Mouse (Mus musculus): ENCODE measurements around the gene Tdrkh. TPM values are rescaled to one million over a fixed set of nuclear protein-coding genes. Genes with fewer than 3 reads are reported as not detected.

Gene Tdrkh
- polyA plus RNA-seq, 1 experiment, result 0.44 TPM

- Histone ChIP-seq H3K4me1 (ENCODE audit: control insufficient read depth, insufficient read depth, low read length) (peaks cover 6% of the 10 kb centered on the region; the same call in 1 of the 2 replicates), H3K4me3 (replicated peaks; ENCODE audit: extremely low read depth, low read depth, low read length) (peak within 1 kb of the TSS; percentile 61)
- WGBS, result 30% methylated on average over 5 of the region's 5 CpGs
- peak; percentile 37; the same call in 1 of the 2 replicates for TF ChIP-seq POLR2A (IDR thresholded peaks at IDR 0.05; ENCODE audit: borderline replicate concordance, extremely low read depth, low read depth, low read length)
- TF ChIP-seq CTCF (IDR thresholded peaks at IDR 0.05; ENCODE audit: insufficient read depth, low read length), result no peak
- DNase-seq, result peak; percentile 57
Observed at GRCm38 (mm10) chr3:94372641-94373040, 40.4 kb upstream of the Tdrkh start, which contains the start of gene Rorc. Rorc (plus strand) TSS chr3:94372794.

GRCm38 (mm10) chr3:94373090-94373489, 40.0 kb upstream of the Tdrkh start:
- Histone ChIP-seq H3K4me3 (replicated peaks; ENCODE audit: extremely low read depth, low read depth, low read length) (peak overlapping the region; percentile 61), H3K4me1 (ENCODE audit: control insufficient read depth, insufficient read depth, low read length) (peaks cover 6% of the 10 kb centered on the region; the same call in 1 of the 2 replicates)
- WGBS, result 9% methylated on average over 10 of the region's 10 CpGs
- TF ChIP-seq POLR2A (IDR thresholded peaks at IDR 0.05; ENCODE audit: borderline replicate concordance, extremely low read depth, low read depth, low read length) (no peak), CTCF (IDR thresholded peaks at IDR 0.05; ENCODE audit: insufficient read depth, low read length) (no peak)
- DNase-seq, result no peak

- no peak for TF ChIP-seq CTCF (IDR thresholded peaks at IDR 0.05; ENCODE audit: insufficient read depth, low read length)
- TF ChIP-seq POLR2A (IDR thresholded peaks at IDR 0.05; ENCODE audit: borderline replicate concordance, extremely low read depth, low read depth, low read length), result no peak
- 5% methylated on average over 5 of the region's 5 CpGs for WGBS
- peaks cover 6% of the 10 kb centered on the region; the same call in 1 of the 2 replicates for H3K4me1 ChIP-seq (ENCODE audit: control insufficient read depth, insufficient read depth, low read length)
- DNase-seq, result no peak
- no peak overlapping the region for H3K4me3 ChIP-seq (replicated peaks; ENCODE audit: extremely low read depth, low read depth, low read length)
Observed at GRCm38 (mm10) chr3:94373597-94374011, 39.5 kb upstream of the Tdrkh start.

- H3K4me3 ChIP-seq (replicated peaks; ENCODE audit: extremely low read depth, low read depth, low read length), result no peak overlapping the region
Observed at GRCm38 (mm10) chr3:94374636-94375035, 38.4 kb upstream of the Tdrkh start.

GRCm38 (mm10) chr3:94375146-94375545, 37.9 kb upstream of the Tdrkh start:
- TF ChIP-seq CTCF (IDR thresholded peaks at IDR 0.05; ENCODE audit: insufficient read depth, low read length), result no peak
- no peak for TF ChIP-seq POLR2A (IDR thresholded peaks at IDR 0.05; ENCODE audit: borderline replicate concordance, extremely low read depth, low read depth, low read length)
- WGBS, result 62% methylated on average over 2 of the region's 2 CpGs
- DNase-seq, result no peak
- Histone ChIP-seq H3K4me3 (replicated peaks; ENCODE audit: extremely low read depth, low read depth, low read length) (no peak overlapping the region), H3K4me1 (ENCODE audit: control insufficient read depth, insufficient read depth, low read length) (peaks cover 6% of the 10 kb centered on the region; the same call in 1 of the 2 replicates)

More at GRCm38 (mm10) chr3:94374636-94375035, 38.4 kb upstream of the Tdrkh start:
- H3K4me1 ChIP-seq (ENCODE audit: control insufficient read depth, insufficient read depth, low read length), result peaks cover 6% of the 10 kb centered on the region; the same call in 1 of the 2 replicates
- no peak for DNase-seq
- TF ChIP-seq CTCF (IDR thresholded peaks at IDR 0.05; ENCODE audit: insufficient read depth, low read length), result no peak
- no peak for TF ChIP-seq POLR2A (IDR thresholded peaks at IDR 0.05; ENCODE audit: borderline replicate concordance, extremely low read depth, low read depth, low read length)

- no peak for TF ChIP-seq POLR2A (IDR thresholded peaks at IDR 0.05; ENCODE audit: borderline replicate concordance, extremely low read depth, low read depth, low read length)
- no peak for TF ChIP-seq CTCF (IDR thresholded peaks at IDR 0.05; ENCODE audit: insufficient read depth, low read length)
- Histone ChIP-seq H3K4me1 (ENCODE audit: control insufficient read depth, insufficient read depth, low read length) (peaks cover 6% of the 10 kb centered on the region; the same call in 1 of the 2 replicates), H3K4me3 (replicated peaks; ENCODE audit: extremely low read depth, low read depth, low read length) (no peak overlapping the region)
- DNase-seq, result no peak
- 49% methylated on average over 5 of the region's 5 CpGs for WGBS
Observed at GRCm38 (mm10) chr3:94375861-94376260, 37.2 kb upstream of the Tdrkh start.

- WGBS, result 24% methylated on average over 13 of the region's 13 CpGs
- Histone ChIP-seq H3K4me3 (replicated peaks; ENCODE audit: extremely low read depth, low read depth, low read length) (no peak overlapping the region), H3K4me1 (ENCODE audit: control insufficient read depth, insufficient read depth, low read length) (no peaks in the 10 kb centered on the region)
- no peak for DNase-seq
- TF ChIP-seq CTCF (IDR thresholded peaks at IDR 0.05; ENCODE audit: insufficient read depth, low read length) (no peak), POLR2A (IDR thresholded peaks at IDR 0.05; ENCODE audit: borderline replicate concordance, extremely low read depth, low read depth, low read length) (no peak)
Observed at GRCm38 (mm10) chr3:94377028-94377923, 35.8 kb upstream of the Tdrkh start.

- TF ChIP-seq POLR2A (IDR thresholded peaks at IDR 0.05; ENCODE audit: borderline replicate concordance, extremely low read depth, low read depth, low read length) (no peak), CTCF (IDR thresholded peaks at IDR 0.05; ENCODE audit: insufficient read depth, low read length) (no peak)
- DNase-seq, result no peak
- WGBS, result 34% methylated on average over 9 of the region's 9 CpGs
- Histone ChIP-seq H3K4me1 (ENCODE audit: control insufficient read depth, insufficient read depth, low read length) (no peaks in the 10 kb centered on the region), H3K4me3 (replicated peaks; ENCODE audit: extremely low read depth, low read depth, low read length) (no peak overlapping the region)
Observed at GRCm38 (mm10) chr3:94379831-94380510, 33.1 kb upstream of the Tdrkh start.

- no peak overlapping the region for H3K4me3 ChIP-seq (replicated peaks; ENCODE audit: extremely low read depth, low read depth, low read length)
- no peaks in the 10 kb centered on the region for H3K4me1 ChIP-seq (ENCODE audit: control insufficient read depth, insufficient read depth, low read length)
- 59% methylated on average over 5 of the region's 5 CpGs for WGBS
- DNase-seq, result no peak
- TF ChIP-seq CTCF (IDR thresholded peaks at IDR 0.05; ENCODE audit: insufficient read depth, low read length) (no peak), POLR2A (IDR thresholded peaks at IDR 0.05; ENCODE audit: borderline replicate concordance, extremely low read depth, low read depth, low read length) (no peak)
Observed at GRCm38 (mm10) chr3:94382308-94382707, 30.8 kb upstream of the Tdrkh start.
